Mouse (Mus musculus) spleen, adult 2 months (tissue): Measurements from ENCODE around the gene Herc3.

Experiments
- CTCF ChIP-seq: fragments of 200-500 bp; IDR thresholded peaks from 2 replicates; pipeline ENCODE4 v1.5.1; 2011; ENCODE audit warnings: mild to moderate bottlenecking, inconsistent platforms; ENCODE audit not compliant: insufficient read depth, insufficient read length, insufficient replicate concordance; ENCODE audit errors: extremely low read depth
- POLR2A ChIP-seq: fragments of 200-500 bp; IDR thresholded peaks from 2 replicates; pipeline ENCODE4 v1.6.1; 2011; ENCODE audit warnings: low read depth, low read length, inconsistent platforms

GRCm38 (mm10) chr6:58951128-58951992 is 120.1 kb downstream of the Herc3 start:
- TF ChIP-seq CTCF (no peak), POLR2A (no peak)
